24 mouse cellular contexts compared by ENCODE assay signal in genomic region chr1:191192751-191193150, GRCm38 (mm10). TPM values are rescaled to one million over a fixed set of nuclear protein-coding genes. Genes with fewer than 3 reads are reported as not detected.
"Had no signal": no experiment of that assay in that cellular context is flagged by ENCODE, and none has a peak within 500 bp of the region (broad histone marks: within the 10 kb centered on the region; RNA-seq: fewer than 3 reads in every experiment).

No protein-coding gene starts in this region.

- DNase-seq: lung, adult 18-20 months; lung, embryonic 14.5 days; lung, postnatal 10 days; midbrain, embryonic 14.5 days; retina, postnatal 1 day; right cerebral cortex, adult 18-20 months; right cerebral cortex, postnatal 25 days; right cerebral cortex, postnatal 4 days; spleen, adult 18-20 months; thymus, adult 18-20 months; thymus, postnatal 25 days had no signal

- H3K4me2 ChIP-seq: lung, embryonic 14.5 days; neural tube, embryonic 13.5 days; neural tube, embryonic 15.5 days had no signal

- H3K36me3 ChIP-seq: midbrain, embryonic 10.5 days; neural tube, embryonic 13.5 days; neural tube, embryonic 15.5 days had no signal

- H3K9me3 ChIP-seq: midbrain, embryonic 10.5 days; neural tube, embryonic 13.5 days; neural tube, embryonic 15.5 days had no signal

- H3K4me1 ChIP-seq: neural tube, embryonic 15.5 days had no signal

- H3K27ac ChIP-seq: liver, embryonic 14.5 days; midbrain, embryonic 10.5 days; neural tube, embryonic 13.5 days; neural tube, embryonic 15.5 days had no signal

- H3K9ac ChIP-seq: liver, embryonic 14.5 days; lung, embryonic 14.5 days; neural tube, embryonic 13.5 days; neural tube, embryonic 15.5 days had no signal

- ATAC-seq: midbrain, embryonic 16.5 days had no signal

- H3K4me3 ChIP-seq: midbrain, embryonic 10.5 days; myocyte; neural tube, embryonic 13.5 days; neural tube, embryonic 15.5 days had no signal

RNA-seq across cellular contexts. Expression of gene Fam71a, which starts 28.1 kb away (rescaled TPM):
- polyA plus RNA-seq: liver, embryonic 14.5 days; liver, embryonic 16.5 days; lung, embryonic 14.5 days; lung, embryonic 16.5 days; midbrain, embryonic 10.5 days; midbrain, embryonic 14.5 days; midbrain, embryonic 16.5 days; myocyte; neural tube, embryonic 11.5 days; neural tube, embryonic 13.5 days; neural tube, embryonic 15.5 days; small intestine, adult 2 months; stomach, embryonic 14.5 days; stomach, embryonic 16.5 days; thymus, postnatal 0 days had no signal
